Mouse (Mus musculus) stomach, embryonic 14.5 days (tissue): ENCODE measurements around the gene Mrpl38. TPM values are rescaled to one million over a fixed set of nuclear protein-coding genes. Genes with fewer than 3 reads are reported as not detected.
A peak's percentile ranks its signal among the peaks of the same experiment; 100 is the strongest.

Experiments
- ATAC-seq: fragments of 200-750 bp; cut with Nextera tagmentation; 2 replicates; pipeline ENCODE4 v1.8.0; 2017; ENCODE audit warnings: low read depth, moderate TSS enrichment; ENCODE audit not compliant: insufficient number of reproducible peaks, insufficient read depth, low FRiP score
- H3K27ac ChIP-seq: fragments of 300-500 bp; sonication (generic); 2 replicates; pipeline ENCODE4 v1.5.1; 2014; ENCODE audit warnings: mild to moderate bottlenecking, low read length, moderate library complexity, mixed read lengths
- H3K27me3 ChIP-seq: fragments of 300-500 bp; sonication (generic); 2 replicates; pipeline ENCODE4 v1.6.1; 2014; ENCODE audit warnings: low read length, control low read depth, mixed read lengths; ENCODE audit not compliant: control insufficient read depth, insufficient read depth
- H3K36me3 ChIP-seq: fragments of 300-500 bp; sonication (generic); 2 replicates; pipeline ENCODE4 v1.6.1; 2014; ENCODE audit warnings: mild to moderate bottlenecking, control low read depth, low read length, moderate library complexity, mixed read lengths; ENCODE audit not compliant: control insufficient read depth, insufficient read depth
- H3K4me1 ChIP-seq: fragments of 300-500 bp; sonication (generic); 2 replicates; pipeline ENCODE4 v1.6.1; 2014; ENCODE audit warnings: low read length, control low read depth, mixed read lengths; ENCODE audit not compliant: control insufficient read depth, insufficient read depth
- H3K4me2 ChIP-seq: fragments of 300-500 bp; sonication (generic); replicated peaks from 2 replicates; pipeline ENCODE4 v1.6.1; 2014; ENCODE audit warnings: low read depth, low read length, control low read depth
- H3K4me3 ChIP-seq: fragments of 300-500 bp; sonication (generic); 2 replicates; pipeline ENCODE4 v1.5.1; 2014; ENCODE audit warnings: low read depth, low read length, control low read depth
- H3K9ac ChIP-seq: fragments of 300-500 bp; sonication (generic); replicated peaks from 2 replicates; pipeline ENCODE4 v1.6.1; 2014; ENCODE audit warnings: low read depth, mild to moderate bottlenecking, control low read depth, low read length, moderate library complexity, mixed read lengths
- H3K9me3 ChIP-seq: fragments of 300-500 bp; sonication (generic); 2 replicates; pipeline ENCODE4 v1.6.1; 2016; ENCODE audit warnings: low read depth, low read length, control low read depth; ENCODE audit not compliant: control insufficient read depth
- WGBS: fragments of 180-500 bp; shearing (Covaris S2); extraction: QIAGEN DNeasy Blood & Tissue Kit; methylation state at CpG from one replicate; pipeline ENCODE4 v1.1.7; 2014; 5-methylcytosine and 5-hydroxymethylcytosine counted together
- polyA plus RNA-seq: library from polyadenylated mRNA; unstranded; fragments of >200 nt; fragmentation: Nextera tagmentation; extraction: Ambion mirVana; gene quantifications from 2 replicates; pipeline ENCODE4 v1.2.1, GENCODE M21; 2014

The Mrpl38 gene
- 93.9 and 94.2 TPM in 2 replicates for polyA plus RNA-seq

- peak within 1 kb of the TSS; percentile 56; the same call in 1 of the 2 replicates for H3K27ac ChIP-seq
- peaks cover 29% of the 10 kb centered on the region; the same call in 1 of the 2 replicates for H3K36me3 ChIP-seq
- peak within 1 kb of the TSS; percentile 81 for H3K4me3 ChIP-seq
- H3K9ac ChIP-seq: peak within 1 kb of the TSS; percentile 81
- peak; percentile 96 for ATAC-seq
- peaks cover 3% of the 10 kb centered on the region; the same call in 1 of the 2 replicates for H3K4me1 ChIP-seq
- H3K4me2 ChIP-seq: peak within 1 kb of the TSS; percentile 48
- H3K27me3 ChIP-seq: no peaks in the 10 kb centered on the region
- under 1% methylated on average over 51 of the region's 60 CpGs for WGBS
- no peaks in the 10 kb centered on the region for H3K9me3 ChIP-seq
Observed at GRCm38 (mm10) chr11:116138468-116139138, at the start of gene Mrpl38. TSS of gene Mrpl38 (minus strand) at chr11:116138868.

GRCm38 (mm10) chr11:116187226-116187930 lies 48.7 kb upstream of the Mrpl38 start:
- 0 out of 2 replicates have a peak overlapping the region, but pooled peaks have one; percentile 15 for H3K27ac ChIP-seq
- H3K4me3 ChIP-seq: no peak overlapping the region
- no peak for ATAC-seq
- H3K27me3 ChIP-seq: no peaks in the 10 kb centered on the region
- whole genome bisulfite sequencing: 58% methylated on average over 11 of the region's 11 CpGs
- H3K9ac ChIP-seq: no peak overlapping the region
- peaks cover 27% of the 10 kb centered on the region for H3K36me3 ChIP-seq
- H3K4me1 ChIP-seq: no peaks in the 10 kb centered on the region
- H3K9me3 ChIP-seq: no peaks in the 10 kb centered on the region
- no peak overlapping the region for H3K4me2 ChIP-seq

GRCm38 (mm10) chr11:116186360-116186759 lies 47.7 kb upstream of the Mrpl38 start:
- H3K9ac ChIP-seq: no peak overlapping the region
- H3K9me3 ChIP-seq: no peaks in the 10 kb centered on the region
- no peak overlapping the region for H3K4me2 ChIP-seq
- H3K27ac ChIP-seq: no peak overlapping the region
- H3K36me3 ChIP-seq: peaks cover 27% of the 10 kb centered on the region
- ATAC-seq: no peak
- 94% methylated on average over 11 of the region's 11 CpGs for WGBS
- H3K4me3 ChIP-seq: no peak overlapping the region
- no peaks in the 10 kb centered on the region for H3K27me3 ChIP-seq
- H3K4me1 ChIP-seq: no peaks in the 10 kb centered on the region

GRCm38 (mm10) chr11:116185836-116186235 lies 47.2 kb upstream of the Mrpl38 start:
- H3K9ac ChIP-seq: no peak overlapping the region
- no peaks in the 10 kb centered on the region for H3K9me3 ChIP-seq
- H3K4me3 ChIP-seq: no peak overlapping the region
- no peak overlapping the region for H3K4me2 ChIP-seq
- no peak for ATAC-seq
- peaks cover 23% of the 10 kb centered on the region; the same call in 1 of the 2 replicates for H3K36me3 ChIP-seq
- WGBS: 89% methylated on average over 3 of the region's 3 CpGs
- H3K27ac ChIP-seq: no peak overlapping the region
- H3K27me3 ChIP-seq: no peaks in the 10 kb centered on the region
- H3K4me1 ChIP-seq: no peaks in the 10 kb centered on the region

- Histone ChIP-seq H3K4me3 (no peak overlapping the region), H3K36me3 (peaks cover 35% of the 10 kb centered on the region), H3K4me1 (no peaks in the 10 kb centered on the region), H3K27ac (no peak overlapping the region), H3K9ac (no peak overlapping the region), H3K27me3 (no peaks in the 10 kb centered on the region), H3K9me3 (no peaks in the 10 kb centered on the region), H3K4me2 (no peak overlapping the region)
- 86% methylated on average over 20 of the region's 20 CpGs for WGBS
- no peak for ATAC-seq
Observed at GRCm38 (mm10) chr11:116178411-116179121, 39.9 kb upstream of the Mrpl38 start.

- H3K4me2 ChIP-seq: no peak overlapping the region
- no peaks in the 10 kb centered on the region for H3K4me1 ChIP-seq
- H3K27ac ChIP-seq: no peak overlapping the region
- peaks cover 38% of the 10 kb centered on the region for H3K36me3 ChIP-seq
- no peaks in the 10 kb centered on the region for H3K27me3 ChIP-seq
- no peak for ATAC-seq
- H3K4me3 ChIP-seq: no peak overlapping the region
- H3K9me3 ChIP-seq: no peaks in the 10 kb centered on the region
- WGBS: 76% methylated on average over 7 of the region's 7 CpGs
- H3K9ac ChIP-seq: no peak overlapping the region
Observed at GRCm38 (mm10) chr11:116176010-116176409, 37.3 kb upstream of the Mrpl38 start.

GRCm38 (mm10) chr11:116174775-116175448 lies 36.2 kb upstream of the Mrpl38 start:
- Histone ChIP-seq H3K27ac (no peak overlapping the region), H3K4me2 (no peak overlapping the region), H3K9ac (no peak overlapping the region), H3K36me3 (peaks cover 34% of the 10 kb centered on the region), H3K27me3 (no peaks in the 10 kb centered on the region), H3K4me1 (no peaks in the 10 kb centered on the region), H3K4me3 (no peak overlapping the region), H3K9me3 (no peaks in the 10 kb centered on the region)
- WGBS: 88% methylated on average over 22 of the region's 22 CpGs
- no peak for ATAC-seq

GRCm38 (mm10) chr11:116171959-116172358 lies 33.3 kb upstream of the Mrpl38 start:
- H3K4me3 ChIP-seq: no peak overlapping the region
- WGBS: 88% methylated on average over 2 of the region's 2 CpGs
- H3K36me3 ChIP-seq: peaks cover 15% of the 10 kb centered on the region
- no peaks in the 10 kb centered on the region for H3K27me3 ChIP-seq
- no peak overlapping the region for H3K27ac ChIP-seq
- H3K4me2 ChIP-seq: no peak overlapping the region
- H3K9ac ChIP-seq: no peak overlapping the region
- no peaks in the 10 kb centered on the region for H3K9me3 ChIP-seq
- no peak for ATAC-seq
- H3K4me1 ChIP-seq: peaks cover under 1% of the 10 kb centered on the region; the same call in 1 of the 2 replicates
